Mouse (Mus musculus): ENCODE measurements at regions not wholly inside any gene's neighbourhood (a gene's known extent, or its start where the extent isn't known, plus 50 kb on each side); places are given as distances from the start of the nearest gene placed in this dataset.

DNA sequence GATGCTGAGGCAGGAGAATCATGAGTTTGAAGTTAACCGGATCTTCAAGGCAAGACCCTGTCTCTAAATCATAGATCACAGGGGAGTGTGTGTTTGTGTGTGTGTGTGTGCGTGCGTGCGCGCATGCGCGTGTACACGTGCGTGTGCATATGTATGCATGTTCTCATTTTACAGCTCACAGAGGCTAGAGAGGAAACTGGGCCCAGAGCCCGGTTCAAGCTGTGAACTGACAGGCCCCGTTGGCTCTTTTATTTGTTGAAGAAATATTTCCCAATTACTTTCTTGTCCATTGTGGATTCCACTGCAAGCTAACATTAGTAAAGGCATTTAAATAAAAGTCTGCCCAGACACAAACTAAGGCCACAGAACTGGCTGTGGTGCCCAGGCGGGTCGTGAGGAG, 63.7 kb upstream of the Slc2a1 start:
- TF ChIP-seq TCF12 (IDR thresholded peaks at IDR 0.05; ENCODE audit: insufficient read depth, poor library complexity, severe bottlenecking) (no peak), MYOG (IDR thresholded peaks at IDR 0.05; ENCODE audit: control insufficient read depth in 1 of 3, insufficient read depth in 1 of 3, insufficient read length in 2 of 3, low read depth in 2 of 3) (no peak), USF1 (IDR thresholded peaks at IDR 0.05; ENCODE audit: low read depth) (no peak), POLR2A (IDR thresholded peaks at IDR 0.05; ENCODE audit: insufficient read length, low read depth) (no peak), E2F4 (IDR thresholded peaks at IDR 0.05; ENCODE audit: insufficient read depth) (no peak), MAX (IDR thresholded peaks at IDR 0.05; ENCODE audit: low read depth) (no peak), TCF3 (IDR thresholded peaks at IDR 0.05; ENCODE audit: insufficient read length, low read depth) (no peak), CEBPB (IDR thresholded peaks at IDR 0.05; ENCODE audit: insufficient read depth, poor library complexity, severe bottlenecking) (no peak), MYOD1 (IDR thresholded peaks at IDR 0.05; ENCODE audit: control insufficient read depth in 1 of 3, insufficient read length in 2 of 3, low read depth in 2 of 3) (no peak), REST (IDR thresholded peaks at IDR 0.05; ENCODE audit: insufficient read depth, insufficient read length) (no peak), POLR2AphosphoS2 (IDR thresholded peaks at IDR 0.05; ENCODE audit: insufficient read length, low read depth) (no peak)
